Mouse (Mus musculus) limb, embryonic 11.5 days (tissue): ENCODE data around the gene Bzw2. TPM values are rescaled to one million over a fixed set of nuclear protein-coding genes. Genes with fewer than 3 reads are reported as not detected.

Experiments used
- ATAC-seq: fragments of 200-750 bp; cut with Nextera tagmentation; 2 replicates; pipeline ENCODE4 v1.8.0; 2017; ENCODE audit warnings: low read depth; ENCODE audit not compliant: insufficient number of reproducible peaks, low FRiP score, low TSS enrichment
- DNase-seq: peaks from one replicate; pipeline ENCODE4 v3.0.0-alpha.2; 2015; ENCODE audit warnings: low spot score
- H3K27ac ChIP-seq: fragments of 300-500 bp; sonication (generic); replicated peaks from 2 replicates; pipeline ENCODE4 v1.5.1; 2014; ENCODE audit warnings: low read depth, mild to moderate bottlenecking, low read length
- H3K27me3 ChIP-seq: fragments of 300-500 bp; sonication (generic); 2 replicates; pipeline ENCODE4 v1.6.1; 2014; ENCODE audit warnings: mild to moderate bottlenecking, low read length, mixed read lengths; ENCODE audit not compliant: control insufficient read depth, insufficient read depth
- H3K36me3 ChIP-seq: fragments of 300-500 bp; sonication (generic); 2 replicates; pipeline ENCODE4 v1.6.1; 2014; ENCODE audit warnings: mild to moderate bottlenecking, low read length, moderate library complexity, mixed read lengths; ENCODE audit not compliant: control insufficient read depth, insufficient read depth
- H3K4me1 ChIP-seq: fragments of 300-500 bp; sonication (generic); 2 replicates; pipeline ENCODE4 v1.6.1; 2014; ENCODE audit warnings: low read length, mixed read lengths; ENCODE audit not compliant: control insufficient read depth, insufficient read depth
- H3K4me2 ChIP-seq: fragments of 300-500 bp; sonication (generic); 2 replicates; pipeline ENCODE4 v1.6.1; 2014; ENCODE audit warnings: low read depth, mild to moderate bottlenecking, moderate library complexity; ENCODE audit not compliant: severe bottlenecking
- H3K4me3 ChIP-seq: fragments of 300-500 bp; sonication (generic); 2 replicates; pipeline ENCODE4 v1.5.1; 2014; ENCODE audit warnings: low read depth, low read length
- H3K9ac ChIP-seq: fragments of 300-500 bp; sonication (generic); 2 replicates; pipeline ENCODE4 v1.6.1; 2014; ENCODE audit warnings: mild to moderate bottlenecking, low read length
- H3K9me3 ChIP-seq: fragments of 300-500 bp; sonication (generic); 2 replicates; pipeline ENCODE4 v1.6.1; 2016; ENCODE audit warnings: low read length; ENCODE audit not compliant: control insufficient read depth
- WGBS: fragments of 180-500 bp; shearing (Covaris S2); extraction: QIAGEN DNeasy Blood & Tissue Kit; methylation state at CpG from one replicate; pipeline ENCODE4 v1.1.7; 2014; 5-methylcytosine and 5-hydroxymethylcytosine counted together
- polyA plus RNA-seq: library from polyadenylated mRNA; unstranded; fragments of >200 nt; fragmentation: Nextera tagmentation; extraction: Ambion mirVana; gene quantifications from 2 replicates; pipeline ENCODE4 v1.2.1, GENCODE M21; 2014

Gene Bzw2
- polyA plus RNA-seq, 1 experiment from 2014 or later = 328 TPM

DNA sequence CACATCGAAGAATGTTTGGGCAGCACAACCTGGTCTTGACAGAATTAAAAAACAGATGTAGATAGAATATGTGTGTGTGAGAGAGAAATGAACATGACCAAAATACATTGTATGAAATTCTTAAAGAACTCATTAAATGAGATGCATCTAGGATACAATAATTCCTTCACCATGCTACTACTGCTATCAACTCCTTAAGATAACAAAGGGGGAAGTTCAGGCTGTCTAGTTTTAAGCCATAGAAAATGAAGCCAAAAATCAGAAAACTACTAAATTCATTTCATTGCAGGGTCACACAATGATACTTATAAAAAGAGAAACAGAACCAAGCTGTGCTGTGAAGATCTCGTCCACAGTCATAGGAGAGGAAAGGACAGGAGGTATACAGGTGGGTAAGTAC, 25.6 kb downstream of the Bzw2 start:
- DNase-seq (no peak), ATAC-seq (no peak)
- no peak overlapping the region for H3K9ac ChIP-seq
- H3K9me3 ChIP-seq = no peaks in the 10 kb centered on the region
- WGBS = 92% methylated on average over 2 of the region's 2 CpGs
- H3K36me3 ChIP-seq = peaks cover 11% of the 10 kb centered on the region
- H3K27me3 ChIP-seq = no peaks in the 10 kb centered on the region
- no peak overlapping the region for H3K4me2 ChIP-seq
- H3K4me3 ChIP-seq = no peak overlapping the region
- no peak overlapping the region for H3K27ac ChIP-seq
- H3K4me1 ChIP-seq = no peaks in the 10 kb centered on the region

DNA sequence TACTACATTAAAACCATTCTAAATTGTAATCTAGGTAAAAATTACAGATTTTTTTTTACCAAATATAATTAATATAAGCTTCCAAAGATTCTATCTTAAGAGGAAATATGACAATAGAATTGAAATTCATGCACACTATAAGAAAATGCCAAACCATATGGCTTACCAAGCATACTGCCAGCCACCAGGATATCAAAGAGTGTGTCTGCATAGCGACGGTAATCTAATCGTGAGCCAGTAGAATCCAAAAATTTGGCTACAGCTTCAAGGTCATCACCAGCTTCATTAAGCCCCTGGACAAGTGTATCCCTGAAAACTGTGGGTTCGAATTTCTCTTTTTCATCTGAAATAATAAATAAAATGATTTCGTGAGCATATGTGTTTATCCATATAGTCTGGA, 28.1 kb downstream of the Bzw2 start:
- Histone ChIP-seq H3K36me3 (peaks cover 11% of the 10 kb centered on the region), H3K9me3 (no peaks in the 10 kb centered on the region), H3K4me2 (no peak overlapping the region), H3K4me1 (no peaks in the 10 kb centered on the region), H3K4me3 (no peak overlapping the region), H3K27me3 (no peaks in the 10 kb centered on the region), H3K27ac (no peak overlapping the region), H3K9ac (no peak overlapping the region)
- DNase-seq (no peak), ATAC-seq (no peak)
- WGBS = 96% methylated on average over 5 of the region's 5 CpGs

DNA sequence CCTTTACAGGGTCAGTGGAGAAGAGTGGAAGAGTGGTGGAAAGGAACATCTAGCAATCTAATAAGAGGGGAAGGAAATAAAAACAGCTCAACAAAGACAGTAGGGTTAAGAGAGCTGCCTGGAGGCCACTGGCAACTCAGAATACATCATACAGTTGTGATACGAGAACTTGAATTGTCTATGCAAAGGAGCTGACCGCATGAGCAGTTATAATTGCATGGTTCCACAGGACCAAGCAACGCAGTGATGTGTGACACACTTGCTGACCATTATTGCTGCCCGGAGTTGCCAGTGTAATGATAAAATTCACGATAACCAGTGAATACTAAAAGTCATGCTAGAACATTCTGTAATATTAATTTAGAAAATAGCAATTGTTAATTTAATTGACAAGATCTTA, 31.8 kb downstream of the Bzw2 start:
- H3K9me3 ChIP-seq = no peaks in the 10 kb centered on the region
- peaks cover 11% of the 10 kb centered on the region for H3K36me3 ChIP-seq
- no peak overlapping the region for H3K27ac ChIP-seq
- H3K27me3 ChIP-seq = no peaks in the 10 kb centered on the region
- no peaks in the 10 kb centered on the region for H3K4me1 ChIP-seq
- 89% methylated on average over 5 of the region's 5 CpGs for WGBS
- DNase-seq = no peak
- no peak for ATAC-seq
- H3K4me3 ChIP-seq = no peak overlapping the region
- no peak overlapping the region for H3K4me2 ChIP-seq
- no peak overlapping the region for H3K9ac ChIP-seq

DNA sequence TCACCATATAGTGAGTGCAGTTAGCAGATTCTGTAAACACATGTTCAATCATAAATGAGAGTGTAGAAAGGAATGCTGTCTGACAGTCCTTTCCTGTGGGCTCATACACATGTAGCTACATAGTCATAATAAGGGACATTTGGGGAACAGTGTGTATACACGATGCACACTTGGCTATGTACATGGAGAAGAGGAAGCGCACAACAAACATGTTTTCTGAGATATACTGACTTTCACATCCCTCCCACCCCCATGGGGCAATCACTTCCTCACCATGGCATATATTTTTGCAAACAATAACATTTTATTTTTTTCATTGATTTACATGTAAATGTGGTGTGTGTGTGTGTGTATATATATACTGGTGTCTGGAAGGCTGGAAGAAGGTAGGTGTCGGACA, 38.6 kb downstream of the Bzw2 start:
- Histone ChIP-seq H3K36me3 (peaks cover 6% of the 10 kb centered on the region; the same call in 1 of the 2 replicates), H3K4me1 (no peaks in the 10 kb centered on the region), H3K27me3 (no peaks in the 10 kb centered on the region), H3K4me3 (no peak overlapping the region), H3K9me3 (no peaks in the 10 kb centered on the region), H3K4me2 (no peak overlapping the region), H3K27ac (no peak overlapping the region), H3K9ac (no peak overlapping the region)
- DNase-seq (no peak), ATAC-seq (no peak)
- WGBS = 95% methylated on average over 3 of the region's 3 CpGs

DNA sequence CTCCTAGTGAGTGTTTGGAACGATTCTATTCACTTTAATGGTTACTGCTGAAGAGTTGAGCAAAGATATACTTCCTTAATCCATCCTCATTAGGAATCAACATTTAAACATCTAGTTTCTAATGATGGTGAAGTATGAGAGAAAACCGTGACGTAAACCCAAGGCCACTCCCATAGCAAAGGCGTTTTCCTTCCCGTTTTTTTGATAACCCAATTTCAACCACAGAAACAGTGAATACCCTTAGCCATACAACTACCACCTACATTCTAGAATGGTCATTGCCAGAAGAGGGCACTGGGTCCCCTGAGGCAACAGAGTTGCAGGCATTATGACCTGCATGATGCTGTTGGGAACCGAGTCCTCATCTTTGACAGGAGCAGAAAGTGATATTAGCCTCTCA, 40.7 kb downstream of the Bzw2 start:
- no peaks in the 10 kb centered on the region for H3K9me3 ChIP-seq
- WGBS = 96% methylated on average over 6 of the region's 6 CpGs
- no peak for ATAC-seq
- no peaks in the 10 kb centered on the region for H3K27me3 ChIP-seq
- H3K36me3 ChIP-seq = peaks cover 3% of the 10 kb centered on the region; the same call in 1 of the 2 replicates
- no peak overlapping the region for H3K9ac ChIP-seq
- H3K27ac ChIP-seq = no peak overlapping the region
- no peak overlapping the region for H3K4me3 ChIP-seq
- no peak overlapping the region for H3K4me2 ChIP-seq
- DNase-seq = no peak
- no peaks in the 10 kb centered on the region for H3K4me1 ChIP-seq

DNA sequence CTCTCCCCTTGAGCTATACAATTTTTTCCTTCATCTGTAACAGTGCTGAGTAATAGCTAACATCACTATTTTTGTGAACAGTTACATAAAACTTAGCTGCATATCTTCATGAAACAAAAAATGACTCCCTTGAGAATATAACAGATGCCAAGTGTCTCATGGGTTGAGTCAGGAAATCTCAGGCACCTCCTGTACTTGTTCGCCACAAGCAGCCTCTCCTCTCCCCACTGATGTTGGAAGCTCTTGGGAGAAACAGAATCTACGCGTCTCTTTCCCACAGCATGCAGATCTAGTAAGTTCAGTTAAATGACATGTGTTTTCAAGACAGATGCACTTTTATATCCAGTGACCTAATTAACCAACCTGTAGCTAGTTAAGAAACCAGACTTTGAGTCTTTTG, 45.8 kb downstream of the Bzw2 start:
- Histone ChIP-seq H3K9ac (no peak overlapping the region), H3K4me2 (no peak overlapping the region), H3K27ac (no peak overlapping the region), H3K9me3 (no peaks in the 10 kb centered on the region), H3K27me3 (no peaks in the 10 kb centered on the region), H3K4me3 (no peak overlapping the region), H3K4me1 (no peaks in the 10 kb centered on the region), H3K36me3 (peaks cover 11% of the 10 kb centered on the region)
- no peak for ATAC-seq
- WGBS = 93% methylated on average over 3 of the region's 3 CpGs
- DNase-seq = no peak

DNA sequence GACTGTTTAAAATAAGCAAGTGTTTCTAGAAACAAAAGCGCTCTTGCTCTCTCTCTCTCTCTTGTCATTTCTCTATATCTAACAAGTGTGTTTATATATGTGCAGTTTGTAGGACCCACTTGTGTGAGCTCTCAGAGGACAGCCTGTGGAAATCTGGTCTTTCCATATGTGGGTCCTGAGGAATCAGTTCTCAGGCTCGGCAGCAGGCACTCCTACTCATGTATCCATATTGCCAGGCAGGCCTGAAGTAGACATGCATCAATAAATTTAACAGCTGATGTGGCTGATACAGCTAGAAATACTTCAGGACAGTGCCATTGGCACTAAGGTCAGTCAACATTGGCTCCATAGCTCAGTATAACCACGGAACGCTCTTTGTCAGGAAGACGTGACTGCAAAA, 46.8 kb downstream of the Bzw2 start:
- Histone ChIP-seq H3K4me3 (no peak overlapping the region), H3K9ac (no peak overlapping the region), H3K27me3 (no peaks in the 10 kb centered on the region), H3K4me2 (no peak overlapping the region), H3K4me1 (no peaks in the 10 kb centered on the region), H3K27ac (no peak overlapping the region), H3K36me3 (peaks cover 13% of the 10 kb centered on the region), H3K9me3 (no peaks in the 10 kb centered on the region)
- DNase-seq = no peak
- no peak for ATAC-seq
- WGBS = 93% methylated on average over 5 of the region's 5 CpGs

DNA sequence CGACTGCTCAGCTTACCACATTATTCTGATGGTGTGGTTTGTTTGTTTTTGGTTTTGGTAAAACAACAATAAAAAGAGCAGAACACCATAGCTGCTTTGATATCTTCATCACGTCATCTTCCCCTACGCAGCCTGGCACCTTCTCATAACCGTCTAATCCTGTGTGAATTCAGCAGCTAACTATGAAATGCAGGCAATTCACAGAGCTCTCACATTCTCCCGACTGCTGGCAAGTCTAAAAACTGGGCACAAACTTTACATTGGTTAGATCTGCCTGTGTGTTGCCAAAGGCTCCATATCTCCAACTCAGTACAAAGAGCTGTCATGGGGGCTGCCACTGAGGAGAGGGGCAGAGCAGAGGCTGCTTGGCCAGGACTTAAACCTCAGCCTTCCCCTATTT, 47.4 kb downstream of the Bzw2 start:
- no peak for DNase-seq
- H3K4me1 ChIP-seq = no peaks in the 10 kb centered on the region
- H3K27me3 ChIP-seq = no peaks in the 10 kb centered on the region
- H3K9ac ChIP-seq = no peak overlapping the region
- WGBS = 95% methylated on average over 5 of the region's 5 CpGs
- H3K4me3 ChIP-seq = no peak overlapping the region
- H3K36me3 ChIP-seq = peaks cover 13% of the 10 kb centered on the region
- H3K27ac ChIP-seq = no peak overlapping the region
- H3K9me3 ChIP-seq = no peaks in the 10 kb centered on the region
- no peak for ATAC-seq
- no peak overlapping the region for H3K4me2 ChIP-seq

DNA sequence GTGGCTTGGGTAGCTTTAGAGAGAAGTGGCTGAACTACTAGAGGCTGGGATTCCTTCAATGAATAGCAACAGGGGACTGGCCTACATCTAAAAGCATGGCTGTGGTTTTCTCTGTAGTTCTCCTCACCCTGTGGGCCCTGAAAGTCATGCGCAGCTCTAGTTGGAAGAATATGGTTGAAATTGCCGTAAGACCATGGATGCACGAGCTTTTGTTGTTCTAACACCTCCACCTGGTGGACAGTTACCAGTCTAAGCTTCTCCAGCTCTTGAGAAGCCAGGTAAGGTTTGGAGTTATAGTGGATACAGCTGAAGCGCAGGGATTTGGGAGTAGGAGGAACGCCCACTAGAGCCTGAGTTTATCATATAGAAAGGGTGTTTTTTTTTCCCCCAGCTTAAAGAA, 49.4 kb downstream of the Bzw2 start:
- no peak overlapping the region for H3K9ac ChIP-seq
- no peak overlapping the region for H3K4me3 ChIP-seq
- H3K27me3 ChIP-seq = no peaks in the 10 kb centered on the region
- H3K27ac ChIP-seq = no peak overlapping the region
- no peaks in the 10 kb centered on the region for H3K9me3 ChIP-seq
- no peak for ATAC-seq
- no peak overlapping the region for H3K4me2 ChIP-seq
- H3K36me3 ChIP-seq = peaks cover 18% of the 10 kb centered on the region
- DNase-seq = no peak
- H3K4me1 ChIP-seq = no peaks in the 10 kb centered on the region
- 97% methylated on average over 5 of the region's 5 CpGs for WGBS
